Mouse (Mus musculus): ENCODE results near the gene Ywhag. TPM values are rescaled to one million over a fixed set of nuclear protein-coding genes. Genes with fewer than 3 reads are reported as not detected.

The Ywhag gene
- polyA plus RNA-seq, 1 experiment from 2014 or later, result 627 TPM

- peak overlapping the region; percentile 54 for H3K4me3 ChIP-seq (replicated peaks)
- ATAC-seq, result peak; percentile 97
- H3K36me3 ChIP-seq, result no peaks in the 10 kb centered on the region
- H3K9me3 ChIP-seq, result no peaks in the 10 kb centered on the region
- H3K27ac ChIP-seq, result peak overlapping the region; percentile 97
- under 1% methylated on average over 61 of the region's 64 CpGs for WGBS
- no peaks in the 10 kb centered on the region; the same call in 1 of the 2 replicates for H3K27me3 ChIP-seq
- H3K9ac ChIP-seq (replicated peaks), result peak overlapping the region; percentile 86
- H3K4me2 ChIP-seq (replicated peaks), result peak overlapping the region; percentile 83
- peaks cover 19% of the 10 kb centered on the region for H3K4me1 ChIP-seq (replicated peaks)
These were observed 28.3 kb upstream of the Ywhag start for GRCm38 (mm10) chr5:135962492-135963279.

- Histone ChIP-seq H3K4me3 (replicated peaks) (peak overlapping the region; percentile 54), H3K4me2 (replicated peaks) (peak overlapping the region; percentile 83), H3K9ac (replicated peaks) (peak overlapping the region; percentile 57), H3K27me3 (no peaks in the 10 kb centered on the region; the same call in 1 of the 2 replicates), H3K4me1 (replicated peaks) (peaks cover 20% of the 10 kb centered on the region), H3K27ac (peak overlapping the region; percentile 97), H3K36me3 (no peaks in the 10 kb centered on the region), H3K9me3 (no peaks in the 10 kb centered on the region)
- no peak for ATAC-seq
- 2% methylated on average over 11 of the region's 11 CpGs for WGBS
These were observed 27.7 kb upstream of the Ywhag start for GRCm38 (mm10) chr5:135962125-135962491.

GRCm38 (mm10) chr5:135960909-135961635 is 26.7 kb upstream of the Ywhag start:
- Histone ChIP-seq H3K27me3 (no peaks in the 10 kb centered on the region; the same call in 1 of the 2 replicates), H3K4me2 (replicated peaks) (0 out of 2 replicates have a peak overlapping the region, but pooled peaks have one; percentile 83), H3K4me1 (replicated peaks) (peaks cover 27% of the 10 kb centered on the region), H3K9ac (replicated peaks) (no peak overlapping the region), H3K36me3 (no peaks in the 10 kb centered on the region), H3K27ac (peak overlapping the region; percentile 97; the same call in 1 of the 2 replicates), H3K9me3 (no peaks in the 10 kb centered on the region), H3K4me3 (replicated peaks) (no peak overlapping the region)
- WGBS, result 94% methylated on average over 15 of the region's 15 CpGs
- ATAC-seq, result no peak

- WGBS, result 94% methylated on average over 7 of the region's 7 CpGs
- H3K9ac ChIP-seq (replicated peaks), result no peak overlapping the region
- H3K9me3 ChIP-seq, result no peaks in the 10 kb centered on the region
- no peak overlapping the region for H3K4me2 ChIP-seq (replicated peaks)
- no peaks in the 10 kb centered on the region for H3K36me3 ChIP-seq
- peaks cover 21% of the 10 kb centered on the region for H3K4me1 ChIP-seq (replicated peaks)
- H3K4me3 ChIP-seq (replicated peaks), result no peak overlapping the region
- H3K27me3 ChIP-seq, result no peaks in the 10 kb centered on the region
- ATAC-seq, result no peak
- no peak overlapping the region for H3K27ac ChIP-seq
These were observed 25.5 kb upstream of the Ywhag start for GRCm38 (mm10) chr5:135959911-135960310.

GRCm38 (mm10) chr5:135958367-135958766 is 24.0 kb upstream of the Ywhag start:
- no peaks in the 10 kb centered on the region for H3K36me3 ChIP-seq
- ATAC-seq, result no peak
- no peak overlapping the region for H3K9ac ChIP-seq (replicated peaks)
- H3K27me3 ChIP-seq, result no peaks in the 10 kb centered on the region
- H3K4me2 ChIP-seq (replicated peaks), result 0 out of 2 replicates have a peak overlapping the region, but pooled peaks have one; percentile 51
- WGBS, result 93% methylated on average over 4 of the region's 4 CpGs
- H3K4me3 ChIP-seq (replicated peaks), result no peak overlapping the region
- no peaks in the 10 kb centered on the region for H3K9me3 ChIP-seq
- peak overlapping the region; percentile 80; the same call in 1 of the 2 replicates for H3K27ac ChIP-seq
- H3K4me1 ChIP-seq (replicated peaks), result peaks cover 20% of the 10 kb centered on the region

- Histone ChIP-seq H3K4me1 (replicated peaks) (peaks cover 16% of the 10 kb centered on the region), H3K4me2 (replicated peaks) (peak overlapping the region; percentile 51), H3K27me3 (no peaks in the 10 kb centered on the region), H3K27ac (peak overlapping the region; percentile 85), H3K36me3 (no peaks in the 10 kb centered on the region), H3K9me3 (no peaks in the 10 kb centered on the region), H3K4me3 (replicated peaks) (peak overlapping the region; percentile 35), H3K9ac (replicated peaks) (no peak overlapping the region)
- ATAC-seq, result peak; percentile 77
- WGBS, result 8% methylated on average over 28 of the region's 28 CpGs
These were observed 23.0 kb upstream of the Ywhag start for GRCm38 (mm10) chr5:135957207-135957974.

- Histone ChIP-seq H3K4me3 (replicated peaks) (peak overlapping the region; percentile 35; the same call in 1 of the 2 replicates), H3K9ac (replicated peaks) (no peak overlapping the region), H3K36me3 (no peaks in the 10 kb centered on the region), H3K27ac (peak overlapping the region; percentile 85), H3K27me3 (no peaks in the 10 kb centered on the region), H3K4me1 (replicated peaks) (peaks cover 10% of the 10 kb centered on the region), H3K9me3 (no peaks in the 10 kb centered on the region), H3K4me2 (replicated peaks) (peak overlapping the region; percentile 51)
- 89% methylated on average over 9 of the region's 9 CpGs for WGBS
- no peak for ATAC-seq
These were observed 22.1 kb upstream of the Ywhag start for GRCm38 (mm10) chr5:135956300-135957206.

- ATAC-seq, result no peak
- H3K36me3 ChIP-seq, result no peaks in the 10 kb centered on the region
- no peak overlapping the region for H3K4me2 ChIP-seq (replicated peaks)
- no peaks in the 10 kb centered on the region for H3K27me3 ChIP-seq
- 100% methylated on average over 2 of the region's 2 CpGs for WGBS
- H3K9ac ChIP-seq (replicated peaks), result no peak overlapping the region
- H3K4me3 ChIP-seq (replicated peaks), result no peak overlapping the region
- no peak overlapping the region for H3K27ac ChIP-seq
- H3K4me1 ChIP-seq (replicated peaks), result peaks cover 8% of the 10 kb centered on the region; the same call in 1 of the 2 replicates
- H3K9me3 ChIP-seq, result no peaks in the 10 kb centered on the region
These were observed 18.4 kb upstream of the Ywhag start for GRCm38 (mm10) chr5:135952830-135953229.

- Histone ChIP-seq H3K4me2 (replicated peaks) (no peak overlapping the region), H3K4me3 (replicated peaks) (no peak overlapping the region), H3K9me3 (no peaks in the 10 kb centered on the region), H3K9ac (replicated peaks) (no peak overlapping the region), H3K36me3 (no peaks in the 10 kb centered on the region), H3K4me1 (replicated peaks) (0 out of 2 replicates have a peak, but pooled peaks cover 2% of the 10 kb centered on the region), H3K27ac (no peak overlapping the region), H3K27me3 (no peaks in the 10 kb centered on the region)
- no peak for ATAC-seq
- WGBS, result 96% methylated on average over 2 of the region's 2 CpGs
These were observed 17.2 kb upstream of the Ywhag start for GRCm38 (mm10) chr5:135951660-135952059.

- no peak overlapping the region for H3K9ac ChIP-seq (replicated peaks)
- H3K4me2 ChIP-seq (replicated peaks), result no peak overlapping the region
- H3K4me3 ChIP-seq (replicated peaks), result no peak overlapping the region
- no peaks in the 10 kb centered on the region for H3K9me3 ChIP-seq
- no peaks in the 10 kb centered on the region for H3K36me3 ChIP-seq
- 80% methylated on average over 11 of the region's 11 CpGs for WGBS
- no peaks in the 10 kb centered on the region for H3K27me3 ChIP-seq
- peaks cover 3% of the 10 kb centered on the region for H3K4me1 ChIP-seq (replicated peaks)
- no peak overlapping the region for H3K27ac ChIP-seq
- ATAC-seq, result no peak
These were observed 16.4 kb upstream of the Ywhag start for GRCm38 (mm10) chr5:135950710-135951412.
